Mouse (Mus musculus) midbrain, embryonic 11.5 days (tissue): ENCODE measurements around the gene Tomm20. TPM values are rescaled to one million over a fixed set of nuclear protein-coding genes. Genes with fewer than 3 reads are reported as not detected.

ENCODE experiments used
- ATAC-seq: fragments of 200-750 bp; cut with Nextera tagmentation; 2 replicates; pipeline ENCODE4 v1.8.0; 2017; ENCODE audit warnings: moderate TSS enrichment, moderate library complexity; ENCODE audit not compliant: low FRiP score
- DNase-seq: peaks from one replicate; pipeline ENCODE4 v3.0.0; 2015; ENCODE audit warnings: low spot score; ENCODE audit errors: missing footprints
- H3K27ac ChIP-seq: fragments of 300-500 bp; sonication (generic); 2 replicates; pipeline ENCODE4 v1.5.1; 2014; ENCODE audit warnings: low read depth, low read length
- H3K27me3 ChIP-seq: fragments of 300-500 bp; sonication (generic); 2 replicates; pipeline ENCODE4 v1.6.1; 2014; ENCODE audit warnings: mild to moderate bottlenecking, low read length, moderate library complexity, mixed read lengths; ENCODE audit not compliant: control insufficient read depth, insufficient read depth
- H3K36me3 ChIP-seq: fragments of 300-500 bp; sonication (generic); 2 replicates; pipeline ENCODE4 v1.6.1; 2014; ENCODE audit warnings: mild to moderate bottlenecking, low read length, moderate library complexity, mixed read lengths; ENCODE audit not compliant: control insufficient read depth, insufficient read depth
- H3K4me1 ChIP-seq: fragments of 300-500 bp; sonication (generic); 2 replicates; pipeline ENCODE4 v1.6.1; 2014; ENCODE audit warnings: low read length; ENCODE audit not compliant: control insufficient read depth, insufficient read depth
- H3K4me2 ChIP-seq: fragments of 300-500 bp; sonication (generic); 2 replicates; pipeline ENCODE4 v1.6.1; 2014; ENCODE audit warnings: mild to moderate bottlenecking, moderate library complexity
- H3K4me3 ChIP-seq: fragments of 300-500 bp; sonication (generic); 2 replicates; pipeline ENCODE4 v1.5.1; 2014; ENCODE audit warnings: low read depth, low read length
- H3K9ac ChIP-seq: fragments of 300-500 bp; sonication (generic); 2 replicates; pipeline ENCODE4 v1.6.1; 2014; ENCODE audit warnings: low read length
- H3K9me3 ChIP-seq: fragments of 300-500 bp; sonication (generic); 2 replicates; pipeline ENCODE4 v1.6.1; 2016; ENCODE audit warnings: low read length; ENCODE audit not compliant: control insufficient read depth
- WGBS: fragments of 180-500 bp; shearing (Covaris S2); extraction: QIAGEN DNeasy Blood & Tissue Kit; methylation state at CpG from one replicate; pipeline ENCODE4 v1.1.7; 2014; 5-methylcytosine and 5-hydroxymethylcytosine counted together
- polyA plus RNA-seq: library from polyadenylated mRNA; unstranded; fragments of >200 nt; fragmentation: Nextera tagmentation; extraction: Ambion mirVana; gene quantifications from 2 replicates; pipeline ENCODE4 v1.2.1, GENCODE M21; 2014

Gene Tomm20
- polyA plus RNA-seq, 1 experiment from 2014 or later: 240 TPM

DNA sequence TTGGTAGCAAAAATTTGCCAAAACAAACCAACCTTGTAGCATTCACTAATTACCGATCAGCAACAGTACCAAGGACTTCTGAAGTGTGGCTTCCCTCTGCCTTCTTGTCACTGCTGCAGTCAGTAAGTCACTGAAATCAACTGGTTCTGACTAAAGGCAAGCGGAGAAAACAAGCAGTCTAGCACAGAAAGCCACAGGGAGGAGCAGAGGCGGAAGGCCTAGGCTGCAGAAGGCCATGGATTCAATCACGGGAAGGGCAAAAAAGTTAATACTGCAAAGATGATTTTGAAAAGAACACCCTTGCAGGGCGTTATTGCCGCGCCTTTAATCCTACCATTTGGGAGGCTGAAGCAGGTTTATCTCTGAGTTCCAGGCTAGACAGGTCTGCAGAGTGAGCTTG lies 2.1 kb downstream of the Tomm20 start:
- no peaks in the 10 kb centered on the region for H3K9me3 ChIP-seq
- no peaks in the 10 kb centered on the region for H3K36me3 ChIP-seq
- ATAC-seq (no peak), DNase-seq (no peak)
- H3K27ac ChIP-seq: no peak overlapping the region
- H3K4me2 ChIP-seq: no peak overlapping the region
- H3K27me3 ChIP-seq: no peaks in the 10 kb centered on the region
- H3K4me1 ChIP-seq: peaks cover 11% of the 10 kb centered on the region
- WGBS: 91% methylated on average over 7 of the region's 7 CpGs
- no peak overlapping the region for H3K9ac ChIP-seq
- no peak overlapping the region for H3K4me3 ChIP-seq

DNA sequence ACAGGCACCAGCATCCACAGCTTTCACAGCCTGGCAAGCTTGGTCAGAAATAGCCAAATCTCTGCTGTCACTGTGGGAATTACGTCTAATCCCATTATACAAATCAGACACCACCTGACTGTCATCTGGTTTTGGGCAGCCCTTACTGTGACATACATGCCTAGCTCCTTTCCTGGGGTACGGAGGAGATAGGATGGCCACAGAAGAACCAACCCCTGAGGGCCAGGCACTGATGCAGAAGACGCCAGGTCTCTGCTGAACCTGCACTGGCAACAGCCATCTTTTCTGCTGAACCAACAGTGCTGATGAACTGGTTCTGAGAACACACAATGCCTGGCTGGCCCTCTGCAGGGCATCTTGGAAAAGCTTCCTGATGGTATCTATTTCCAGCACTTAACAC lies 8.3 kb downstream of the Tomm20 start:
- no peaks in the 10 kb centered on the region for H3K4me1 ChIP-seq
- no peak overlapping the region for H3K9ac ChIP-seq
- no peak overlapping the region for H3K27ac ChIP-seq
- no peak overlapping the region for H3K4me2 ChIP-seq
- H3K36me3 ChIP-seq: peaks cover 15% of the 10 kb centered on the region; the same call in 1 of the 2 replicates
- ATAC-seq (no peak), DNase-seq (no peak)
- H3K9me3 ChIP-seq: no peaks in the 10 kb centered on the region
- H3K27me3 ChIP-seq: no peaks in the 10 kb centered on the region
- no peak overlapping the region for H3K4me3 ChIP-seq
- 83% methylated on average over 3 of the region's 3 CpGs for WGBS

DNA sequence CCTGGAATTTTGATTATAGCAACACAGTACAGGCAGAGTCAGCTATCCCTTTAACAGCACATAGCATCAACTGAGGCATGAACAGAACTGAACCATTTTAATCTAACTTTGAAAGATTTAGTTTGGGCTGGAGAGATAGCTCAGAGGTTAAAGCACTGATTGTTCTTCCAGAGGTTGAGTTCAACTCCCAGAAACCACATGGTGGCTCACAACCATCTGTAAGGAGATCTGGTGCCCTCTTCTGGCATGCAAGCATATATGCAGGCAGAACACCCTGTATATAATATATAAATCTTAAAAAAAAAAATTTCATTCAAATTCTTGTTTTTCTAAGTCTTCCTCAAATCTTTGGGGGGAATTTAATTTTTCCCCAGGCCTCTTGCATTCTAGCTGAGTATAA lies 9.7 kb downstream of the Tomm20 start:
- DNase-seq (no peak), ATAC-seq (no peak)
- Histone ChIP-seq H3K9me3 (no peaks in the 10 kb centered on the region), H3K36me3 (peaks cover 15% of the 10 kb centered on the region; the same call in 1 of the 2 replicates), H3K4me1 (no peaks in the 10 kb centered on the region), H3K4me2 (no peak overlapping the region), H3K4me3 (no peak overlapping the region), H3K9ac (no peak overlapping the region), H3K27ac (no peak overlapping the region), H3K27me3 (no peaks in the 10 kb centered on the region)

DNA sequence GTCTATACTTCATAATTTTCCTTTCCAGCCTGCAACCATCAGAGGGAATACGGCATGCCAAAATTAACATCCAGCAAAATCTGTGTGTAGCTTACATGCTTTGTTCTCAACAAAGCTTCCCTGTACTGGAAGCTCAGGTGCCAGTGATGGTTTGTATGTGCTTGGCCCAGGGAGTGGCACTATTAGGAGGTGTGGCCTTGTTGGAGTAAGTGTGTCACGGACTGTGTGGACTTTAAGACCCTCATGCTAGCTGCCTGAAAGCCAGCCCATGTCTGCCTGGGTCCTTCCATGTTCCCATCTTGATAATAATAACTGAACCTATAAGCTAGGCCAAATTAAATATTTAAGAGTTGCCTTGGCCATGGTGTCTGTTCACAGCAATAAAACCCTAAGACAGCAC lies 10.3 kb downstream of the Tomm20 start:
- H3K9me3 ChIP-seq: no peaks in the 10 kb centered on the region

DNA sequence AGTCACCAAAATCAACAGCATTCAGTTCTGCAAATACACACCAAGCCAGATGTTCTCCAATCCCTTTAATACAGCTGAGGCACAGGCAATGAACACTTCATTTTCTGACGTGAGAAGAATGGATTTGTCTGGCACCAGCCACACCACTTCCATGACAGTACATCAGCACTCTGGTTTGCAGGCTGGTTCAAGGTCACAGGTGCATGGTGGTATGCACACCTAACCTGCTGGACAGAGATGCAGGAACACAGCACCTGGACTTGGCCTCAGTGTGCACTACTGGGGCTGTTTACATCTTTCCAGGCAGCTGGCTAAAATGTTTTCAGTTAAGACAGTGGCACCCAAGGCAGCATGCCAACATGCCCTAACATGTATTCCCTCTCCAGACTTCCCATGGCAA lies 13.0 kb downstream of the Tomm20 start:
- no peaks in the 10 kb centered on the region for H3K9me3 ChIP-seq
- no peak overlapping the region for H3K4me2 ChIP-seq
- no peak overlapping the region for H3K27ac ChIP-seq
- ATAC-seq (no peak), DNase-seq (no peak)
- no peak overlapping the region for H3K9ac ChIP-seq
- no peak overlapping the region for H3K4me3 ChIP-seq
- 61% methylated on average over 1 of the region's 1 CpGs for WGBS
- H3K4me1 ChIP-seq: no peaks in the 10 kb centered on the region
- no peaks in the 10 kb centered on the region for H3K27me3 ChIP-seq
- peaks cover 15% of the 10 kb centered on the region; the same call in 1 of the 2 replicates for H3K36me3 ChIP-seq

More for the DNA sequence above, 10.3 kb downstream of the Tomm20 start:
- H3K36me3 ChIP-seq: peaks cover 15% of the 10 kb centered on the region; the same call in 1 of the 2 replicates
- ATAC-seq: no peak
- no peak overlapping the region for H3K27ac ChIP-seq
- DNase-seq: no peak
- no peak overlapping the region for H3K4me2 ChIP-seq
- H3K9ac ChIP-seq: no peak overlapping the region
- 99% methylated on average over 2 of the region's 2 CpGs for WGBS
- no peak overlapping the region for H3K4me3 ChIP-seq
- no peaks in the 10 kb centered on the region for H3K27me3 ChIP-seq
- no peaks in the 10 kb centered on the region for H3K4me1 ChIP-seq

DNA sequence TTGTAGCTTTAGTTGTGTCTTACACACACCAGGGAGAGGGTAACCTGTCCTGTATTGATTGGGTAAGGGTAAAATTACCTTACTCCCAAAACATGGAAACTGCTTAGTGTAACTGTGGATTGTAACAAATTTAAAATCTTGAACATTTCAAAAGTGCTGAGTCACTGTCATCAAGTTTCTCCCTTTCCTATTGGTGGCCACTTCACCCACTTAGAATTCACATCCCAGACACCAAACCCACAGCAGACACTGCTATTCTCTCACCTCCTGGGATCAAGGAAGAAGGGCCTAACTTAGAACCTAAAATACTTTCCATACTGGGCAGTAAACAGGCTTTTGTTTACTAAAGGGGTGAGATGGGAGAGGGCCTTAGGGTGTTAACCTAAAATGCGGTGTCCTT lies 13.4 kb downstream of the Tomm20 start:
- no peak overlapping the region for H3K27ac ChIP-seq
- H3K9ac ChIP-seq: no peak overlapping the region
- DNase-seq (no peak), ATAC-seq (no peak)
- no peak overlapping the region for H3K4me2 ChIP-seq
- H3K4me3 ChIP-seq: no peak overlapping the region
- H3K27me3 ChIP-seq: no peaks in the 10 kb centered on the region
- no peaks in the 10 kb centered on the region for H3K9me3 ChIP-seq
- H3K36me3 ChIP-seq: peaks cover 15% of the 10 kb centered on the region; the same call in 1 of the 2 replicates
- H3K4me1 ChIP-seq: no peaks in the 10 kb centered on the region
- 92% methylated on average over 1 of the region's 1 CpGs for WGBS

DNA sequence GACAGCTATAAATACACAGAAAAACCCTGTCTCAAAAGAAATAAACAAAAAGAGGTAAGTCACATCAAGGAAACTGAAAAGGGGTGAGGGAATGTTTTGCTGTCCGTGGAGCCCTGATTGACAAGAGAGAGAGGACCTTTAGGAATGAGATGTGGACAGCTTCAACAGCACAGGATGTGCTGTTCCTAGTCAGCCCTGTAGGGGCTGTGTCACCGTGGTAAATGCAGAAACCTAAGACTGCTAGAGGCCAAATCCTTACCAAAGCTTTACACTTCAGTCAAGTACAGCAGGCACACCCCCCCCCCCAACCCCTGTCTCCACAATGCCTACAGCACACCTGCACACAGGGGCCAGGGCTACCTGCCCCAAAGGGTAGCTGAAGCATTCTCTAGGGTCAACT lies 13.9 kb downstream of the Tomm20 start:
- Histone ChIP-seq H3K27ac (no peak overlapping the region), H3K4me1 (no peaks in the 10 kb centered on the region), H3K9ac (no peak overlapping the region), H3K36me3 (peaks cover 10% of the 10 kb centered on the region; the same call in 1 of the 2 replicates), H3K27me3 (no peaks in the 10 kb centered on the region), H3K4me3 (no peak overlapping the region), H3K4me2 (no peak overlapping the region), H3K9me3 (no peaks in the 10 kb centered on the region)
- no peak for ATAC-seq
- no peak for DNase-seq
- WGBS: 55% methylated on average over 2 of the region's 2 CpGs

DNA sequence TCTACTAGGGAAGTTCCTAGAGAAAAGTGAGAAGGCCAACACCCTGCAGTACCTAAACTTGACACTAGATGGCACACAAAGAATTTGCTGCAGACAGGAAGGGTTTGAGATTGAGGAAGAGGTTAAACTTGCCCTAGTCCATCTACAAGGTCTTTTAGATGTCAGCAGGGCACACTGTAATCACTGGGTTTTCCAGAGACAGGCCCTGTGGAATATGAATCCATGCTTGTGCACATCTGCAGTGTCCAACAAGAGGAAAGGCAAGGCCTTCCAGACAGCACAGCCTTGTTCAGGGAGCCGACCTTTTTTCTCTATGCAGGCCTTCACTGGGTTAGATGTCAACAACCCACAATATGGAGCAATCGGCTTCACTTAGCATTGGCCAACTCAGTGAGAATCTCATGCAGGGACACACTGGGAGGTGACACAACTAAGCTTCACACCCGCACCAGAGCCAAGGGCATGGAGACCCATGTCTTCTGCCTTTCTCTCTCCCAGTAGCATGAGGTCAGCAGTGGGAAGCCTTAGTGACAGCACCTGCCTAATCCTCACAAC lies 16.0 kb downstream of the Tomm20 start:
- 75% methylated on average over 3 of the region's 3 CpGs for WGBS
- Histone ChIP-seq H3K4me2 (no peak overlapping the region), H3K9me3 (no peaks in the 10 kb centered on the region), H3K9ac (no peak overlapping the region), H3K27ac (no peak overlapping the region), H3K4me1 (no peaks in the 10 kb centered on the region), H3K36me3 (peaks cover 8% of the 10 kb centered on the region; the same call in 1 of the 2 replicates), H3K27me3 (no peaks in the 10 kb centered on the region), H3K4me3 (no peak overlapping the region)
- ATAC-seq (peak; percentile 43; the same call in 1 of the 2 replicates), DNase-seq (peak; percentile 97)

DNA sequence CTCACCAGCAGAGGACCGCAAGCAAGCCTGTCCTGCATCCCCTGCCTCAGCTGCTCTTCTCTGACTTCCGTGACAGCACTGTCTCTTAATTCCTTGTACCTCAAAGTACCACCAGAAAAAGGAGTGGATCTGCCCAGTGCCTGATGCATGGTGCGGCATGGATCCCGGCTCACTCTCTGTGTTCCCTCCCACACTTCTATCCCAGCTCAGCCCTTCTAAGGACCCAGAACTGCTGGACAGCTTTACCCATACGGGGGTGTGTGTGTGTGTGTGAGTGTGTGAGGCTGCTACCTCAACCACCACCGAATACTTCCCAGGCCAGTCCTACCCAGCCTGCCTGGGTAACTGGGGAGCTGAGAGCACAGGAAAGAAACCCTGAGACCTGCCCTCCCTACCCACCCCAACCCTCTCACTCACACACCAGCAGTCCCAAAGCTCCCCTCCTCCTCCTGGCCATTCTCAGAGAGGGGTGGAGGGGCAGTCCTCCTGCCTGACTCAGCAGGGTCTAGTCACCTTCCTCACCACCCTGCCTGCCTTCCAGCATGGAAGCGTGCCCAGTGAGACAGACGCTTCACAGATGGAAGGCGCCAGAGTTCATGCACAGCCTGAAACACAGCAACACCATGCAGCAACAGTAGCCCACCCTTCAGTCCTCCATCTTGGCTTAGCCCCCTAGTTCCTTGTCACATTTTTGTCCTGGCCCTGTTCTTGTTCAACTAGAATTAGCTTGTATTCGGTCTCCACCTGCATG lies 16.7 kb downstream of the Tomm20 start:
- WGBS: 91% methylated on average over 10 of the region's 10 CpGs

More for the DNA sequence above, 16.7 kb downstream of the Tomm20 start:
- H3K9me3 ChIP-seq: no peaks in the 10 kb centered on the region
- H3K4me3 ChIP-seq: no peak overlapping the region
- no peak overlapping the region for H3K9ac ChIP-seq
- no peak for ATAC-seq
- no peaks in the 10 kb centered on the region for H3K4me1 ChIP-seq
- no peak overlapping the region for H3K27ac ChIP-seq
- H3K36me3 ChIP-seq: peaks cover 8% of the 10 kb centered on the region; the same call in 1 of the 2 replicates
- no peak for DNase-seq
- H3K4me2 ChIP-seq: no peak overlapping the region
- no peaks in the 10 kb centered on the region for H3K27me3 ChIP-seq
